Mouse (Mus musculus): ENCODE measurements around the gene Olfr95. TPM values are rescaled to one million over a fixed set of nuclear protein-coding genes. Genes with fewer than 3 reads are reported as not detected.

Gene Olfr95
- polyA plus RNA-seq, 1 experiment from 2014 or later: not detected

- Histone ChIP-seq H3K9ac (replicated peaks; ENCODE audit: low read depth) (no peak within 1 kb of the TSS), H3K9me3 (ENCODE audit: low read length) (no peaks in the 10 kb centered on the region; the same call in 1 of the 2 replicates), H3K27me3 (replicated peaks; ENCODE audit: insufficient read depth, low read length) (no peaks in the 10 kb centered on the region), H3K36me3 (ENCODE audit: insufficient read depth, low read length) (no peaks in the 10 kb centered on the region), H3K27ac (ENCODE audit: low read length) (no peak within 1 kb of the TSS), H3K4me2 (replicated peaks; ENCODE audit: low read depth, low read length) (no peak within 1 kb of the TSS), H3K4me1 (ENCODE audit: insufficient read depth, low read depth, low read length) (no peaks in the 10 kb centered on the region), H3K4me3 (ENCODE audit: low read depth, low read length) (no peak within 1 kb of the TSS)
- DNase-seq (ENCODE audit: low spot score): no peak
- no peak for ATAC-seq
- TF ChIP-seq EP300 (IDR thresholded peaks at IDR 0.05): no peak
- no peak for TF ChIP-seq CTCF (IDR thresholded peaks at IDR 0.05)
- 49% methylated on average over 4 of the region's 4 CpGs for WGBS
Measured at GRCm38 (mm10) chr17:37219846-37220245, 6.9 kb upstream of the Olfr95 start, which contains the start of gene Olfr96. TSS of gene Olfr96 (plus strand) at chr17:37220146.

- no peaks in the 10 kb centered on the region for H3K4me1 ChIP-seq (ENCODE audit: insufficient read depth, low read depth, low read length)
- H3K27me3 ChIP-seq (replicated peaks; ENCODE audit: insufficient read depth, low read length): no peaks in the 10 kb centered on the region
- no peak overlapping the region for H3K4me2 ChIP-seq (replicated peaks; ENCODE audit: low read depth, low read length)
- H3K9me3 ChIP-seq (ENCODE audit: low read length): no peaks in the 10 kb centered on the region; the same call in 1 of the 2 replicates
- WGBS: 73% methylated on average over 3 of the region's 3 CpGs
- no peak overlapping the region for H3K27ac ChIP-seq (ENCODE audit: low read length)
- no peak overlapping the region for H3K4me3 ChIP-seq (ENCODE audit: low read depth, low read length)
- no peak overlapping the region for H3K9ac ChIP-seq (replicated peaks; ENCODE audit: low read depth)
- TF ChIP-seq CTCF (IDR thresholded peaks at IDR 0.05): no peak
- no peak for TF ChIP-seq EP300 (IDR thresholded peaks at IDR 0.05)
- DNase-seq (ENCODE audit: low spot score): no peak
- ATAC-seq: no peak
- no peaks in the 10 kb centered on the region for H3K36me3 ChIP-seq (ENCODE audit: insufficient read depth, low read length)
Measured at GRCm38 (mm10) chr17:37218486-37218885, 5.6 kb upstream of the Olfr95 start.

DNA sequence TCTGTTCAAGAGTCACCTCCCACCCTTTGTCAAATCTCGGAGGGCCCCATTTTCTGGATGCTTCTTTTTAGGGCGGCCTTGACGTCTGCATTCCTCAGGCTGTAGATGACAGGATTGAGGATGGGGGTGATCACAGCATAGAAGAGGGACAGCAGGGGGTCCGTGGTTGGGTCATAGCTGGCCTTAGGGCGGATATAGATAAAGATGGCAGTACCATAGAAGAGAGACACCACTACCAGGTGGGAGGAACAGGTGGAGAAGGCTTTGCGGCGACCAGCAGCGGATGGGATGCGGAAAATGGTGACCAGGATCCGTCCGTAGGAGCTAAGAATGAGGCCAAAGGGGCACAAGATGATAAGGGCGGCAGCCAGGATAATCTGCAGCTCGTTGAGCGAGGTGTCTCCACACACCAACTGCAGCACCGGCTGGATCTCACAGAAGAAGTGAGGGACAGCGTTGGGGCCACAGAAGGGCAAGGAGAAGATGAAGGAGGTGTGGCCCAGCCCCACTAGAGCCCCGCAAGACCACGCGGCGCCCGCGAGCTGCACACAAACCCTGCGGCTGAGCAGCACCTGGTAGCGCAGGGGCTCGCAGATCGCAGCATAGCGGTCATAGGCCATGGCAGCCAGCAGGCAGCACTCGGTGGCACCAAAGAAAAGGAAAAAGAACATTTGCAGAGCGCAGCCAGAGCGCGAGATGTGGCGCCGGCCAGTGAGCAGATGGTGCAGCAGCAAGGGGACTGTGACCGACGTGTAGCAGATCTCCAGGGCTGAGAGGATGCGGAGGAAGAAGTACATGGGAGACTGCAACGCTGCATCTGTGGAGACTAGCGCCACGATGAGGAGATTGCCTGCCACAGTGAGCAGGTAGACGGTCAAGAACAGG, 1.8 kb downstream of the Olfr95 start:
- Histone ChIP-seq H3K27me3 (replicated peaks; ENCODE audit: insufficient read depth, low read length) (peaks cover 6% of the 10 kb centered on the region; the same call in 1 of the 2 replicates), H3K36me3 (ENCODE audit: insufficient read depth, low read length) (no peaks in the 10 kb centered on the region), H3K9ac (replicated peaks; ENCODE audit: low read depth) (no peak overlapping the region), H3K27ac (ENCODE audit: low read length) (no peak overlapping the region), H3K4me2 (replicated peaks; ENCODE audit: low read depth, low read length) (no peak overlapping the region), H3K4me3 (ENCODE audit: low read depth, low read length) (no peak overlapping the region), H3K4me1 (ENCODE audit: insufficient read depth, low read depth, low read length) (no peaks in the 10 kb centered on the region), H3K9me3 (ENCODE audit: low read length) (no peaks in the 10 kb centered on the region)
- DNase-seq (ENCODE audit: low spot score) (no peak), ATAC-seq (no peak)
- TF ChIP-seq EP300 (IDR thresholded peaks at IDR 0.05): no peak
- no peak for TF ChIP-seq CTCF (IDR thresholded peaks at IDR 0.05)
- WGBS: 12% methylated on average over 40 of the region's 40 CpGs

DNA sequence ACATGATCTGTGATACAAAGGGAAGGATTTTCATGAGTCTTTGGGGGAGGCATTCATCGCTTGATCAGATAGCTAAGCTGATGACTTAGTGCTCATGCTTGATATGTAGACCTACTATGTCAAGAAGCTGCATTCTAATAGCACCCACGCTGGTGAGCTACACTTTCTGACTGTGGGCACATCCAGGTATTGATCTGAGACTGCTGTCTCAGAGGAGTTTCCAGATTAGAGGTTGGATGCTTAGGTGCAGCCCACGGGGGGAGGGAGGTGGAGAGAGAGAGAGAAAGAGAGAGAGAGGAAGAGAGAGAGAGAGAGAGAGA, 9.0 kb downstream of the Olfr95 start:
- no peak overlapping the region for H3K4me3 ChIP-seq (ENCODE audit: low read depth, low read length)
- no peak overlapping the region for H3K9ac ChIP-seq (replicated peaks; ENCODE audit: low read depth)
- no peaks in the 10 kb centered on the region for H3K4me1 ChIP-seq (ENCODE audit: insufficient read depth, low read depth, low read length)
- 35% methylated on average over 3 of the region's 3 CpGs for WGBS
- H3K36me3 ChIP-seq (ENCODE audit: insufficient read depth, low read length): no peaks in the 10 kb centered on the region
- ATAC-seq (no peak), DNase-seq (ENCODE audit: low spot score) (no peak)
- no peaks in the 10 kb centered on the region for H3K27me3 ChIP-seq (replicated peaks; ENCODE audit: insufficient read depth, low read length)
- TF ChIP-seq EP300 (IDR thresholded peaks at IDR 0.05): no peak
- no peak for TF ChIP-seq CTCF (IDR thresholded peaks at IDR 0.05)
- H3K4me2 ChIP-seq (replicated peaks; ENCODE audit: low read depth, low read length): no peak overlapping the region
- no peaks in the 10 kb centered on the region for H3K9me3 ChIP-seq (ENCODE audit: low read length)
- H3K27ac ChIP-seq (ENCODE audit: low read length): no peak overlapping the region

- H3K4me1 ChIP-seq (ENCODE audit: insufficient read depth, low read depth, low read length): no peaks in the 10 kb centered on the region
- no peak overlapping the region for H3K9ac ChIP-seq (replicated peaks; ENCODE audit: low read depth)
- H3K4me2 ChIP-seq (replicated peaks; ENCODE audit: low read depth, low read length): no peak overlapping the region
- WGBS: 0% methylated on average over 4 of the region's 4 CpGs
- DNase-seq (ENCODE audit: low spot score) (peak; percentile 81), ATAC-seq (peak; percentile 70)
- no peaks in the 10 kb centered on the region for H3K9me3 ChIP-seq (ENCODE audit: low read length)
- H3K36me3 ChIP-seq (ENCODE audit: insufficient read depth, low read length): no peaks in the 10 kb centered on the region
- peak; percentile 100 for TF ChIP-seq CTCF (IDR thresholded peaks at IDR 0.05)
- TF ChIP-seq EP300 (IDR thresholded peaks at IDR 0.05): no peak
- no peaks in the 10 kb centered on the region for H3K27me3 ChIP-seq (replicated peaks; ENCODE audit: insufficient read depth, low read length)
- H3K4me3 ChIP-seq (ENCODE audit: low read depth, low read length): no peak overlapping the region
- no peak overlapping the region for H3K27ac ChIP-seq (ENCODE audit: low read length)
Measured at GRCm38 (mm10) chr17:37203206-37203916, 9.6 kb downstream of the Olfr95 start.

- Histone ChIP-seq H3K4me3 (ENCODE audit: low read depth, low read length) (no peak within 1 kb of the TSS), H3K4me1 (ENCODE audit: insufficient read depth, low read depth, low read length) (no peaks in the 10 kb centered on the region), H3K36me3 (ENCODE audit: insufficient read depth, low read length) (no peaks in the 10 kb centered on the region), H3K9me3 (ENCODE audit: low read length) (no peaks in the 10 kb centered on the region), H3K27ac (ENCODE audit: low read length) (no peak within 1 kb of the TSS), H3K4me2 (replicated peaks; ENCODE audit: low read depth, low read length) (no peak within 1 kb of the TSS), H3K9ac (replicated peaks; ENCODE audit: low read depth) (no peak within 1 kb of the TSS), H3K27me3 (replicated peaks; ENCODE audit: insufficient read depth, low read length) (peaks cover 13% of the 10 kb centered on the region)
- DNase-seq (ENCODE audit: low spot score) (no peak), ATAC-seq (no peak)
- 63% methylated on average over 2 of the region's 2 CpGs for WGBS
- TF ChIP-seq EP300 (IDR thresholded peaks at IDR 0.05) (no peak), CTCF (IDR thresholded peaks at IDR 0.05) (no peak)
Measured at GRCm38 (mm10) chr17:37200894-37201293, 12.0 kb downstream of the Olfr95 start, which contains the start of gene Olfr94. TSS of gene Olfr94 (minus strand) at chr17:37200994.
